Mouse (Mus musculus): ENCODE data around the gene Rmdn2. TPM values are rescaled to one million over a fixed set of nuclear protein-coding genes. Genes with fewer than 3 reads are reported as not detected.

Gene Rmdn2
- polyA plus RNA-seq, 1 experiment from 2014 or later, result 15.7 TPM

GRCm38 (mm10) chr17:79663393-79664105, 51.9 kb downstream of the Rmdn2 start:
- no peaks in the 10 kb centered on the region for H3K36me3 ChIP-seq (ENCODE audit: control insufficient read depth, insufficient read depth, low read length)
- H3K4me2 ChIP-seq (ENCODE audit: low read length), result no peak overlapping the region
- no peaks in the 10 kb centered on the region for H3K27me3 ChIP-seq (ENCODE audit: control insufficient read depth, insufficient read depth, low read length)
- H3K9me3 ChIP-seq (ENCODE audit: control insufficient read depth, low read length), result no peaks in the 10 kb centered on the region
- no peaks in the 10 kb centered on the region for H3K4me1 ChIP-seq (ENCODE audit: control insufficient read depth in 2 of 2, insufficient read depth in 2 of 2, low read length in 2 of 2)
- H3K4me3 ChIP-seq (ENCODE audit: control insufficient read depth in 1 of 2, insufficient read depth in 1 of 2, low read depth in 1 of 2, low read length in 2 of 2), result no peak overlapping the region
- no peak overlapping the region for H3K9ac ChIP-seq (ENCODE audit: low read length)
- WGBS, result 24% methylated on average over 3 of the region's 3 CpGs
- no peak for ATAC-seq (ENCODE audit: insufficient number of reproducible peaks, insufficient read depth, low FRiP score, low read depth)
- no peak overlapping the region for H3K27ac ChIP-seq (replicated peaks in 1 of 2; ENCODE audit: control insufficient read depth in 1 of 2, insufficient read depth in 1 of 2, low read depth in 2 of 2, low read length in 2 of 2)

- Histone ChIP-seq H3K27ac (replicated peaks in 1 of 2; ENCODE audit: control insufficient read depth in 1 of 2, insufficient read depth in 1 of 2, low read depth in 2 of 2, low read length in 2 of 2) (no peak overlapping the region), H3K27me3 (ENCODE audit: control insufficient read depth, insufficient read depth, low read length) (no peaks in the 10 kb centered on the region), H3K36me3 (ENCODE audit: control insufficient read depth, insufficient read depth, low read length) (no peaks in the 10 kb centered on the region), H3K4me2 (ENCODE audit: low read length) (no peak overlapping the region), H3K4me3 (ENCODE audit: control insufficient read depth in 1 of 2, insufficient read depth in 1 of 2, low read depth in 1 of 2, low read length in 2 of 2) (no peak overlapping the region), H3K4me1 (ENCODE audit: control insufficient read depth in 2 of 2, insufficient read depth in 2 of 2, low read length in 2 of 2) (no peaks in the 10 kb centered on the region), H3K9me3 (ENCODE audit: control insufficient read depth, low read length) (no peaks in the 10 kb centered on the region), H3K9ac (ENCODE audit: low read length) (no peak overlapping the region)
- no peak for ATAC-seq (ENCODE audit: insufficient number of reproducible peaks, insufficient read depth, low FRiP score, low read depth)
- 90% methylated on average over 2 of the region's 2 CpGs for WGBS
Observed at GRCm38 (mm10) chr17:79664106-79664417, 52.4 kb downstream of the Rmdn2 start.

- ATAC-seq (ENCODE audit: insufficient number of reproducible peaks, insufficient read depth, low FRiP score, low read depth), result no peak
- Histone ChIP-seq H3K36me3 (ENCODE audit: control insufficient read depth, insufficient read depth, low read length) (peaks cover 10% of the 10 kb centered on the region; the same call in 1 of the 2 replicates), H3K27me3 (ENCODE audit: control insufficient read depth, insufficient read depth, low read length) (no peaks in the 10 kb centered on the region), H3K9me3 (ENCODE audit: control insufficient read depth, low read length) (no peaks in the 10 kb centered on the region), H3K4me3 (ENCODE audit: control insufficient read depth in 1 of 2, insufficient read depth in 1 of 2, low read depth in 1 of 2, low read length in 2 of 2) (no peak overlapping the region), H3K27ac (replicated peaks in 1 of 2; ENCODE audit: control insufficient read depth in 1 of 2, insufficient read depth in 1 of 2, low read depth in 2 of 2, low read length in 2 of 2) (no peak overlapping the region), H3K4me1 (ENCODE audit: control insufficient read depth in 2 of 2, insufficient read depth in 2 of 2, low read length in 2 of 2) (no peaks in the 10 kb centered on the region), H3K4me2 (ENCODE audit: low read length) (no peak overlapping the region), H3K9ac (ENCODE audit: low read length) (no peak overlapping the region)
- WGBS, result 46% methylated on average over 2 of the region's 2 CpGs
Observed at GRCm38 (mm10) chr17:79670837-79671236, 59.2 kb downstream of the Rmdn2 start.

GRCm38 (mm10) chr17:79695106-79695505, 83.4 kb downstream of the Rmdn2 start:
- Histone ChIP-seq H3K4me3 (ENCODE audit: control insufficient read depth in 1 of 2, insufficient read depth in 1 of 2, low read depth in 1 of 2, low read length in 2 of 2) (no peak overlapping the region), H3K9me3 (ENCODE audit: control insufficient read depth, low read length) (no peaks in the 10 kb centered on the region), H3K4me2 (ENCODE audit: low read length) (no peak overlapping the region), H3K36me3 (ENCODE audit: control insufficient read depth, insufficient read depth, low read length) (no peaks in the 10 kb centered on the region), H3K27ac (replicated peaks in 1 of 2; ENCODE audit: control insufficient read depth in 1 of 2, insufficient read depth in 1 of 2, low read depth in 2 of 2, low read length in 2 of 2) (no peak overlapping the region), H3K9ac (ENCODE audit: low read length) (no peak overlapping the region), H3K27me3 (ENCODE audit: control insufficient read depth, insufficient read depth, low read length) (no peaks in the 10 kb centered on the region), H3K4me1 (ENCODE audit: control insufficient read depth in 2 of 2, insufficient read depth in 2 of 2, low read length in 2 of 2) (peaks cover 0 to 2% of the 10 kb centered on the region in 2 experiments; a peak in 2 of 4 replicates)
- ATAC-seq (ENCODE audit: insufficient number of reproducible peaks, insufficient read depth, low FRiP score, low read depth), result no peak
- WGBS, result 69% methylated on average over 4 of the region's 4 CpGs

- H3K9ac ChIP-seq (ENCODE audit: low read length), result no peak overlapping the region
- H3K27me3 ChIP-seq (ENCODE audit: control insufficient read depth, insufficient read depth, low read length), result no peaks in the 10 kb centered on the region
- H3K4me3 ChIP-seq (ENCODE audit: control insufficient read depth in 1 of 2, insufficient read depth in 1 of 2, low read depth in 1 of 2, low read length in 2 of 2), result no peak overlapping the region
- H3K36me3 ChIP-seq (ENCODE audit: control insufficient read depth, insufficient read depth, low read length), result no peaks in the 10 kb centered on the region
- H3K9me3 ChIP-seq (ENCODE audit: control insufficient read depth, low read length), result no peaks in the 10 kb centered on the region
- no peak overlapping the region for H3K27ac ChIP-seq (replicated peaks in 1 of 2; ENCODE audit: control insufficient read depth in 1 of 2, insufficient read depth in 1 of 2, low read depth in 2 of 2, low read length in 2 of 2)
- ATAC-seq (ENCODE audit: insufficient number of reproducible peaks, insufficient read depth, low FRiP score, low read depth), result no peak
- peaks cover 0 to 2% of the 10 kb centered on the region in 2 experiments; a peak in 2 of 4 replicates for H3K4me1 ChIP-seq (ENCODE audit: control insufficient read depth in 2 of 2, insufficient read depth in 2 of 2, low read length in 2 of 2)
- no peak overlapping the region for H3K4me2 ChIP-seq (ENCODE audit: low read length)
- WGBS, result 84% methylated on average over 6 of the region's 6 CpGs
Observed at GRCm38 (mm10) chr17:79695541-79695940, 83.9 kb downstream of the Rmdn2 start.

- ATAC-seq (ENCODE audit: insufficient number of reproducible peaks, insufficient read depth, low FRiP score, low read depth), result no peak
Observed at GRCm38 (mm10) chr17:79699197-79699596, 87.5 kb downstream of the Rmdn2 start.

GRCm38 (mm10) chr17:79700871-79701270, 89.2 kb downstream of the Rmdn2 start:
- H3K27ac ChIP-seq (replicated peaks in 1 of 2; ENCODE audit: control insufficient read depth in 1 of 2, insufficient read depth in 1 of 2, low read depth in 2 of 2, low read length in 2 of 2), result no peak overlapping the region
- H3K4me2 ChIP-seq (ENCODE audit: low read length), result no peak overlapping the region
- H3K36me3 ChIP-seq (ENCODE audit: control insufficient read depth, insufficient read depth, low read length), result no peaks in the 10 kb centered on the region
- 75% methylated on average over 5 of the region's 5 CpGs for WGBS
- no peak overlapping the region for H3K9ac ChIP-seq (ENCODE audit: low read length)
- H3K27me3 ChIP-seq (ENCODE audit: control insufficient read depth, insufficient read depth, low read length), result no peaks in the 10 kb centered on the region
- no peaks in the 10 kb centered on the region for H3K9me3 ChIP-seq (ENCODE audit: control insufficient read depth, low read length)
- H3K4me3 ChIP-seq (ENCODE audit: control insufficient read depth in 1 of 2, insufficient read depth in 1 of 2, low read depth in 1 of 2, low read length in 2 of 2), result no peak overlapping the region
- no peaks in the 10 kb centered on the region for H3K4me1 ChIP-seq (ENCODE audit: control insufficient read depth in 2 of 2, insufficient read depth in 2 of 2, low read length in 2 of 2)
- ATAC-seq (ENCODE audit: insufficient number of reproducible peaks, insufficient read depth, low FRiP score, low read depth), result no peak

More at GRCm38 (mm10) chr17:79699197-79699596, 87.5 kb downstream of the Rmdn2 start:
- H3K27me3 ChIP-seq (ENCODE audit: control insufficient read depth, insufficient read depth, low read length), result no peaks in the 10 kb centered on the region
- H3K4me3 ChIP-seq (ENCODE audit: control insufficient read depth in 1 of 2, insufficient read depth in 1 of 2, low read depth in 1 of 2, low read length in 2 of 2), result no peak overlapping the region
- H3K9me3 ChIP-seq (ENCODE audit: control insufficient read depth, low read length), result no peaks in the 10 kb centered on the region
- H3K27ac ChIP-seq (replicated peaks in 1 of 2; ENCODE audit: control insufficient read depth in 1 of 2, insufficient read depth in 1 of 2, low read depth in 2 of 2, low read length in 2 of 2), result no peak overlapping the region
- no peaks in the 10 kb centered on the region for H3K36me3 ChIP-seq (ENCODE audit: control insufficient read depth, insufficient read depth, low read length)
- WGBS, result 38% methylated on average over 1 of the region's 1 CpGs
- no peak overlapping the region for H3K9ac ChIP-seq (ENCODE audit: low read length)
- H3K4me2 ChIP-seq (ENCODE audit: low read length), result no peak overlapping the region
- no peaks in the 10 kb centered on the region for H3K4me1 ChIP-seq (ENCODE audit: control insufficient read depth in 2 of 2, insufficient read depth in 2 of 2, low read length in 2 of 2)

Data from heart, embryonic 14.5 days (tissue).